Mouse (Mus musculus) spleen, adult 18-20 months (tissue): ENCODE results near the gene Rnf32.

ENCODE experiments used
- DNase-seq, 2 experiments: peaks; one replicate each; pipeline ENCODE4 v3.0.0; 2022; ENCODE audit warnings: mixed read lengths in 2 of 2

The Rnf32 gene

DNA sequence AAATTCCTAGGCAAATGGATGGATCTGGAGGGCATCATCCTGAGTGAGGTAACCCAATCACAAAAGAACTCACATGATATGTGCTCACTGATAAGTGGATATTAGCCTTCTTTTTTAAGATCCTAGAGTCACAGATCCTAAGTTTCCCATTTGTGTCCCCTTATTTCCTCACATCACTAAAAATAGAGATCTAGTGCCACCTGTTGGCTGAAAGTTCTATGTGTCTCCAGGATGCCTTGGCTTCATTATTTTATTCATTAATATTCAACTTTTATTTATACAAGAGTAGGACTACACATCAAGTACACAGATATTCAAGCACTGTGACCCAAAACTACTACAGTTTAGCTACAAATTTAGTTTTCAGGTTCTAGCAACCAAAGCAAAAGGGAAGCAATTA lies 79.0 kb downstream of the Rnf32 start:
- no peak for DNase-seq
